Mouse (Mus musculus): ENCODE measurements around the gene Rhbdd3.

The Rhbdd3 gene

DNA sequence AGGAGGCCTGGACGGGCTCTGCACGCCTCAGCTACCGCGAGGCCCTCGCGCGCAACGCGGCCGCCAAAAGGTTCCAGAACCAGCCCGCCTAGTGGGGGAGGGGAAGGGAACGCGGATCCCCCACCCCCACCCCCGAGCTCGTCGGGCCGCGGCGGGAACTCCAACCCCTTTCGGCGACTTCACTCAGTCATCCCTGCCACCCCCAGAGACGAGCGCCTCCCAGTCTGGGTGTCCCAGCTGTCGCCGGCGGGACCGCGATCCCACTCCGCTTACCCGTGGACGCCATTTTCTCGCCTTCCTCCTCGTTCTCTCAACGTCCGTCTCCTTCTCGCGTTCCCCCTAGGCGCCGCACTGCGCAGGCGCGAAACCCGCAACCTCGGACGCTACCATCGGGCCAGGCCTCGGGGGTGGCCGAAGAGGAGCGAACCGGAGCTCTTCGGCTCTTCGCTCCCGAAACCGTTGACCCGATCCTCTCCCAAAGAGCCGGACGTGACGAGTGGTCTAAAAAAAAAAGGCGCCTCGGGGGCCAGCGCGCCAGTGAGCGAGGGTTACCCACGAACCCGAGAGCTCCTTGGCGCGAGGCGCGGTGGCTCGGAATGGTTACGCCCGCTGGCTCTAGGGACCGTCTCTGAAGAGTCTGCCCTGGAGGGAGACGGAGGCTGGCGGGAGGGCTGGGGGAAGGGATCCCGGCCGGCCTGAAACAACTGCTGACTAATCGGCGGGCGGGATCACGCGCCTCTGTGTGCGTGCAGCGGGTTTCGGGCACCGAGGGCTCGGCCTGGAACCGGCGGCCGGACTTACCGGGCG lies at the start of gene Rhbdd3, which contains the start of gene Ewsr1:
Rhbdd3 (plus strand) TSS at position 191 of the 807 bp plus-strand sequence.
Ewsr1 (minus strand) TSS at position 531 of the 807 bp plus-strand sequence.
- DNase-seq, result peak; percentile 97

DNA sequence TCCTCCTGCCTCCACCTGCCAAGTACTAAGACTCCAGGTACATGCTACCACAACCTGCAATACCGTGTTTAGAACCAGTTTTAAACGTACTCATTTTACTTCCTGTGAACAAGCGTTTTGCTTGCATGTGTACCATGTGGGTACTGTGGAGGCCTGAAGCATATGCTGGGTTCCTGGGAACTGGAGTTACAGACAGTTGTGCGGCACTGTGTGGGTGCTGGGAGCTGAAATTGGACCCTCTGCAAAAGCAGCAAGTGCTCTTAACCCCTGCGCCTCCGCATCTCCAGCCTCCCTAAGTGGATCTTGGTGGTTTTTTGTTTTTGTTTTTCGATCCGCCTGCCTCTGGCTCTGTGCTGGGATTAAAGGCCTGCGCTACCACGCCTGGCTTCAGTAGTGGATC lies 47.1 kb upstream of the Rhbdd3 start:
- DNase-seq, result no peak

DNA sequence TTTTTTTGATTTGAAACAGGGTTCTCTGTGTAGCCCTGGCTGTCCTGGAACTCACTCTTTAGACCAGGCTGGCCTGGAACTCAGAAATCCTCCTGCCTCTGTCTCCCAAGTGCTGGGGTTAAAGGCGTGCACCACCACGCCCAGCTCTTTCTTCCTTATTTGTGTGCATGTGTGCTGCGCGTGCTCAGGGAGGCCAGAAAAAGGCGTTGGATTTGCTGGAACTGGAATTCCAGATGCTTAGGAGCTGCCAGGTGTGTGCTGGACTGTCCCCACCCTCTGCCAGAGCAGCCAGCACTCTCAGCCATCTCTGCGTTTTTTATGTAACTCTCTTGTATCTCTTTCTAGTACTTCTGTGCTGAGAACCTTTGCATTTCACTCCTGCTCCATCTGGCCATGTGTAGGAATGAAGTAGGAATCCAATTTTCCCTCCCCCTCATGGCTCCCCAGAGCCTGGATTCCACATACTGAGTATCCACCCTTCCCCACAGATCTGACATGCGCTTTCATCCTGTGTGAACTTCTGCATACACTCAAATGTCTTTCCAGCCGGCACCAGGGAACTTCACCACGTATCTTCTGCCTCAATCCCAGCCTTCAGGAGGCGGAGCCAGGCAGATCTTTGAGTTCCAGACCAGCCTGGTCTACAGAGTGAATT lies 46.4 kb upstream of the Rhbdd3 start:
- no peak for DNase-seq

DNA sequence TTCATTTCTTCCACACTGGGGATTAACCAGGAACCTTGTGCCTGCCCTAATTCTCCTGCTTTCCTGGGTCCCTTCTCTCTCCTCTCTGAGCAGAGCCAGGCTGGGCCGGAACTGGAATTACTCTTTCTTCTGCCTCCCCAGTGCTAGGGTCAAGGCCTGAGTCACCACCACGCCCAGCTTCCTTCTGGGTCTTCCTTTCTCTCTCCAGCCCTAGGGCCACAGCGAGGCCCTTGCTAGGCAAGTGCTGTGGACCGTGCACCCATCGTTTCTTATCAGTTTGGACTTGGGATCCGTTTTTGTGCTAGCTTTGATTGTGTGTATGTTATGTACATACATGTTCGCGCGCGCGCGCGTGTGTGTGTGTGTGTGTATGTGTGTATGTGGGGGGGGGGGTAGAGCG lies 44.6 kb upstream of the Rhbdd3 start:
- no peak for DNase-seq

DNA sequence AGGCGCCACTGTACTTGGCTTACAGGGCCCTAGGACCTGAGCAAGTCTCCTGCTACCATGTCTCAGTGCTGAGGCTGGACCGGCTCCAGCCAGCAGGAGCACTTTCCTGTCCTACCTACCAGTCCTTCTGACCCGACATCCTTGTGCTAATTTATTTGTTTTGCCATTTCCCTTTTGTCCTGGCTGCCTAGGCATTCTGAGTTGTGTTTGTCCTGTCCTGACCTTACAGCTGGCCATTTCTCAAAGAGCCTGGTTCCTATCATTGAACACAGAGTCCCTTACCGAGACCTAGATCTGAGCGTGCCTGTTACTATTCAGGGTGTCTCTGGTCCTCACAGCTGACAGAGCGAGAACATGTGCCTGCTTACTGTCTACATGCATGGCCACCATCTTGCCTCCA lies 43.9 kb upstream of the Rhbdd3 start:
- DNase-seq, result no peak

DNA sequence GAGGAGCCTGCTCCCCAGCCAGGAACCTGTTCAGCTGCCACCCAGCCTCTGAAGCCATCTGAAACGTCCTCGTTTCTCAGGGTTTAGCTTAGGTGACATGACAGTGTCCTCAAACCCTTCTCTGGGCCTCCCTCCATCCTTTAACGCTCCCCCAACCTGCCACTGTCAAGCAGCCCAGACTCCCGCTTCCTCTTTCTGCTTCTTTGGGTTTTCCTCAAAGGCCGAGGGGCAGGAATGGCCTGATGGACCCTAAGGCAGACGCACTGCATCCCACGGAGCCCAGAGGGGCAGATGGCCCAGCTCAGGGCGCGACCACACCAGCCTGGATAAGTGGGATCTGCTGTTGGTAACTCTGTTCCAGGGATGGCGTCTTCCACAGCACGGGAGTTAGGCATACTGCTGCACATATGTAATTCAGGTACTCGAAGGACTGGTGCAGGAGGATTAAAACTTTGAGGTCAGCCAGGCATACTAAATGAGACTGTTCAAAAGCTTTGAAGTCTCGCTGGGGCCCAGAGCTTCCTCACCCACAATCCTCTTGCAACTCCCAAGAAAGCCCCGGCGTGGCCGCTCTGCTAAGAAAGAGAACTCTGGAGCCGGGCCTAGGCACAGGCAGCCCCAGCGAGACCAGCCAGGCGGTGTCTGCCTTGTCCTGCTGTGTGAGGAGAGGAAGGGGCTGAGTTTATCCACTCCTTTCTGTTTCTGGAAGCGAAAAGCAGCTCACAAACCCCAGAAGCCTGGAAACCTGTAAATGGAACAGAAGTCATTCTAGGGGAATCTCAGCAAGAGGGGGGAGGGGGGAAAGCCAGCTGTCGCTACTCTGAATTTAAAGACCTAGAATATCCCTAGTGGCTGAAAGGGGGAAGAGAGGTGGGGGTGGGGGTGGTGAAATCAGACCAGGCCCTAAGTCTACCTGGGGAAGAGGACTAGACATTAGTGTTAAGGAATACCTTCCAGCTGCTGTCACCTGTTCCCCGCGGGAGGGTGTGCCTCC lies 42.5 kb upstream of the Rhbdd3 start:
- no peak for DNase-seq

DNA sequence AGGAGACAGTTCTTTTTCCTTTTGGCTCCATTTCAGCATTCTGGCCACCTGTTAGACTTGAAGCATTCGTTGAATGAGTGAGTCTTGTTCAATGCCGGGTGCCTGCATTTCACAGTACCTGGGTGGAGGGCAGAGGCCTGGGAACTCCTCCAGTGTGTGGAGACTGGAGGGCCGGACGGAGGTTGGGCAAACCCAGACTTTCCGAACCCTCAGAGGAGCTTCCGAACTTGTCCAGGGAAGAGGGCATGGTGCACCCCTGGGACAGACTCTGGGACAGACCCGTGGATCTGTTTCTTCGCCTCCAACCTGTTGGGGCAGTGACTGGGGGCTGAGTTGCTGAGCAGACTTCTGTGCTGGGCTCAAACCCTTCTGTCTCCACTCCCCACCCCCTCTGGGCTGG lies 41.7 kb upstream of the Rhbdd3 start:
- no peak for DNase-seq

DNA sequence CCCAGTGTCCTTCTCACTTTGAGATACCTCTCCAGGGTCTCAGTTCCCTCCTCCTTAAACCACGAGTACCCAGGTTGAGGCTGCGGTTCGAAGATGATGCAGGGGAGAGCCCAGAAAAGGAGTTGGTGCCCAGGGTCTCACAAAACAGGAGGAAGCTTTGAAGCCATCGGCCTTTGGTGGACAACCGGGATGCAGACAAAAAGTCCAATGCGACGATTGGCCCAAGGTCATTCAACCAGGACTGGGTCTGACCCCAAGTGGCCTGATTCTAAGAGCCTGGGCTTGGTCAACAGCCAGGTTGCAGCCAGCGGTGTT lies 41.2 kb upstream of the Rhbdd3 start:
- DNase-seq, result no peak

DNA sequence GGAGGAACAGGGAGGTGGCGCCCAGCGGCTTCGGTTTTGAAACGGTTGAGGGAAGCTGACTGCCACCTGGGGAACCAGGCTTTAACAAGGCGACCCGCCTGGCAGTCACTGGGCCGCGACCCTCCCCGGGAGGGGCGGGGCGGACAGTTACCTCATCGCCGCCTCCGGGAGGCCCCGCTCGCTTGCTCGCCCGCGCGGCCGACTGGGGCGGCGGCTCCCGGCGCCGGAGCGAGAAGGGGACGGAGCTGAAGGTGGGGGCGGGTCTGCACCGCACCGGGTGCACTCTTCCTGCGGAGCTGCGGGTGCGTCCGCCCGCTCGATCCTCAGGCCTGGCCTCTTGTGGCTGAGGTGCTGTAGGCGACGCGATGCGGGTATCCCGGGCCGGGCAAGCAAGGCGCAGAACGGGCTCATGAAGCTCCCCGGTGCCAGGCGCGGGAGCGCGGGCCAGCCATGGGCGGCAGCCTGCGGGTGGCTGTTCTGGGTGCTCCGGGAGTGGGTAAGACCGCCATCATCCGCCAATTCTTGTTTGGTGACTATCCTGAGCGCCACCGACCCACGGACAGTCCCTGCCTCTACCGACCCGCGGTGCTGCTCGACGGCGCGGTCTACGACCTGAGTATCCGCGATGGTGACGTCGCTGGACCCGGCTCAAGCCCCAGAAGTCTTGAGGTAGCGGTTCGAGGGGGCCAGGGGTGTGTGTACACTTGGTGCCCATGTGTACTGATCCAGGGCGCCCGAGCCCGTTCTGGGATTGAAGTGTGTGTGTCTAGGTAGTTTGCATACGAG lies 40.7 kb upstream of the Rhbdd3 start, which contains the start of gene Rasl10a:
Rasl10a (plus strand) TSS at position 273 of the 786 bp plus-strand sequence.
- peak; percentile 51 for DNase-seq

DNA sequence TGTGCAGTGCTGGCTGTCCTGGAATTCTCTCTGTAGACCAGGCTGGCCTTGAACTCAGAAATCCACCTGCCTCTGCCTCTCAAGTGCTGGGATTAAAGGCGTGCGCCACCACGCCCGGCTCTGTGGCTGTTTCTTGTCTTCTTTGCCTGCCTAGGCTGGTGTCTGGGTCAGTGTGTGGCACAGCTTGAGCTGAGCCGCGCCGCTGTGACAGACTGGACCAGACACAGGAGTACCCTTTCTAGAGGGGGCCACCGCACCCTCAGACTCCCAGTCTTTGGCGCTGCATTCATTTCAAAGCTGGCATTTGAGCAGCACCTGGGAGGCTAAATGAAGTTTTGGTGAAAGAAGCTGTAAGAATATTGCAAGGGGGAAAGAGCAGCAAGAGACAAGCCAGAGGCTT lies 39.9 kb upstream of the Rhbdd3 start:
- DNase-seq, result no peak

DNA sequence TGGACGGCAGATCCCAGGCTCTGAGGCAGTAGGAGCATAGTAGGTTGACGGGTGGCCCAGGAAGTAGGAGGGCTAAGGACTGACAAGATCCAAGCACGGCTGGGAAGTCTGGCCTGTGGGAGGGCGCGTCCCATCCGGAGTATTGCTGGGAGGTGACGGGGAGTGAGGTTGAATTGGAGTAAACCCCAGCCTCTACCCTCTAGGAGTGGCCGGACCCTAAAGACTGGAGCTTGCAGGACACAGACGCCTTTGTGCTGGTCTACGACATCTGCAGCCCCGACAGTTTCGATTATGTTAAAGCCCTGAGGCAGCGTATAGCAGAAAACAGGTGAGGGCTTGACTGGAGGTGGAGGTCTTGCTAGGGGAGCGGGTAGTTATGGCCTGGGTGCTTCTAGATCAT lies 39.5 kb upstream of the Rhbdd3 start:
- no peak for DNase-seq

DNA sequence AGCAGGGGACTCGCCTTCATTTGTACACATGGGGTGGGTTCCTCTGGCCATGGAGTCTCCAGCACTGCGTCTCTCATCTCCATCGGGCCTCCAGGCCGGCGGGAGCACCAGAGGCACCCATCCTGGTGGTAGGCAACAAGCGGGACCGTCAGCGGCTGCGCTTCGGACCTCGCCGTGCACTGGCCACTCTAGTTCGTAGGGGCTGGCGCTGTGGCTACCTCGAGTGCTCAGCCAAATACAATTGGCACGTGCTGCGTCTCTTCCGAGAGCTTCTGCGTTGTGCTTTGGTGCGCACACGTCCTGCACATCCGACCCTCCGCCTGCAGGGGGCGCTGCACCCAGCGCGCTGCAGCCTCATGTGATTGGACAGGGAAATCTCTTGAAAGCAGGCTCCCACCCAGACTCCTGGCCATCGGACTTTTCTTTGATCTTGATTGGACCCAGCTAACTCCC lies 39.0 kb upstream of the Rhbdd3 start:
- DNase-seq, result peak; percentile 35

DNA sequence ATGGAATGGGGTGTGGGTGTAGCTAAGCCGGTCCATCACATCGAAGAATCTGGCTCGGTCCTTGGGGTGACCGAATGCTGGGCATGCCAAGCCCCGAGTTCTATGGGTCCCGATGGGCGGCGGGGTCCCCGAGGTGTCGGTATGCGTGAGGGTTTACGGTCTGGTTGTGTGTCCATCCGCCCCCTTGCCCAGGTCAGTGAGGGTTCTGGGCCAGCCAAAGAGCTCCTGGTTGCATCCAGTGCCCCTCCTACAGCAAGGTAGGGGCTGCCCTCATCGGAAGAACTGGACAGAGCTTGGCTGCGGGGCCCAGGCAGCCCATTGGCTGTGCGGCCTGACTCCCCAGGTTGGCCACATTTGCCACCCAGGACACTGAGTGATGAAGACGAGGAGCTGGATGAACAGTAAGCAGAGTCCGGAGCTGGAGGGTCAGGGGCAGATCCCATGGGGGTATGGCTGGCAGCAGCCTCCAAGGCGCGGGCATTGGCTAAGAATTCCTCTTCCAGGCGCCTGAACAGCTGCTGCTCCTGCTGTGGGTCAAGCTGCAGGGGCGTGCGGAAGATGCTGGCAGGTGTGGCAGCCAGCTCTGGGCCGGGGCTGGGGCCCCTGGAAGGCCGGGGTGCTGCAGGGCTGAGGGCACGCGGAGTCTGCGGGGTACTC lies 37.8 kb upstream of the Rhbdd3 start:
- no peak for DNase-seq

DNA sequence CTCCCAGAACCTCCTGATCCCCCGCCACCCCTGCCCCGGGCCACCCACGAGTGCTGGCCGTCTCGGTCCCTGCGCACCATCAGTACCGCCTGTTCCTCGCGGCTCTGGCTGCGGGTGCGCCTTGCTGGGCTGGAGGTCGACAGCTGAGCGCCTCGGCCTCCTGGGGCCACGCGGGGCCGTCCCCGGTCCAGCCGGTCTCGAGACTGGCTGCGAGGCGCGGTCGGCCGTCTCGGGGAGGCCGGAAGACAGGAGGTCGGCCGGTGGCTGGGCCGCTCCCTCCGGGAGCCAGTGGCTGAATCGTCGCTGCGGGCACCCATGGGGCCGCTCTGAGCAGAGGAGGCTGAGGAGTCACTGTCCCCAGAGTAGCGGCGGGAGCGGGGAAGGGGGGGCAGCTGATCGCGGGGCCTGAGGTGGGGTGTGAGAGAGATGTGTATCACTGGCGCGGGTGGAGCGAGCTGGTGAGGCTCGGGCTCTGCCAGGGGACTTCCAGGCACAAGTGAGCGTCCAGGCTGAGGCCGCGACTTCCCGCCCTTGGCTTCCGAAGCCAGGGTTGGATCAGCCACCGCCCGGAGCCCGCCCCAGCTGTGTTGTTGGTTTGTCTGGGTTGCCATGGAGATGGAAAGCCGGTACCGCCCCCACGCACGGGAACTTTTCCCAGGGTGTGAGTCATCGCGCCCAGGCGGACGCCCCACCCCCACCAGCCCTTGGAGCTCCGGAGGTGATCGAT lies 37.1 kb upstream of the Rhbdd3 start:
- peak; percentile 95 for DNase-seq

DNA sequence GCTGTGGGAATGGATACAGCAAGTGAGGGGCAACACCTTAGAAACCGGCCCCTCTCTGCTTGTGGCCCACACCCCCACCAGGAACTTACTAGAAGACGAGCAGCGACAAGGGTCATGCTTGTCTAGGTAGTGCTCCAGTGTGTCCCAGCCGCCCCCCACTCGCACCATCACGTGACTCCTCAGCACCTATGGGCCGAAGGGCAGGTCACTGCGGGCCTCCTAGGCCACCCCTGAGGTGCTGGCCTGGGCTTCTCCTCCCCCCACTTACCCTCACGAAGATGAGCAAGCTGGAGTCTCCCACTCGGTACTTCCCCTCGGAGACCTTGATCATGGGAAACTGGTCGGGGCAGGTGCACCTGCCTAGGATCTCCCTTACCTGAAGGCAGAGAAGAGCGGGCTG lies 36.4 kb upstream of the Rhbdd3 start:
- DNase-seq, result no peak

DNA sequence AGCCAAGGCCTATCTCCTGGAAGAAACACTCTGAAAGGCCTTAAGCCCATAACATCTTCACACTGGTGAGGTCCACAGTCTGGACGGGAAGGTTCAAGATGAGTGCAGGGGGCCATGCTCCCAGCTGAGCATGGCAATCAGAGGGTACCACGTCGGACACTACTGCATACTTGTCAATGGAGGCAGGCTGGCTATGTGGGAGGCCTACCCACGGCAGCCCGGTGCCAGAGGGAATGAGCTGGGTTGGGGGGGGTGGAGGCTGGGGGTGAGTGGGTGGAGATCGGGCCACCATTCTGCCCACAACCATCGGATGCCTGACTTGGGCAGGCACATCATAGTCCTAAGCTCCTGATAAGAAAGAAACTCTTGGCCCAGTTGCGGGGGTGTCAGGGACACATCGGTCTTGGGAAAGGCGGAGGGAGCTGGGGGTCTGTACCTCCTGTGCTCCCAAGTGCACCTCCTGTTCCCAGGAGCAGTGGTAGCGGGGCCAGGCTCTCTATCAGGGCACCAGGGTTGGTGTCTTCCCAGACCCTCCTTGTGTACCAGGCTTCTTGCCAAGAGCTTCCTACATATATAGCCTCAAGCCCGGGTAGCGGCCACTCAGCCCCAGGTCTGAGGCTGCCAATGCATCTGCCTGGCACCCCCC lies 35.7 kb upstream of the Rhbdd3 start:
- DNase-seq, result no peak

DNA sequence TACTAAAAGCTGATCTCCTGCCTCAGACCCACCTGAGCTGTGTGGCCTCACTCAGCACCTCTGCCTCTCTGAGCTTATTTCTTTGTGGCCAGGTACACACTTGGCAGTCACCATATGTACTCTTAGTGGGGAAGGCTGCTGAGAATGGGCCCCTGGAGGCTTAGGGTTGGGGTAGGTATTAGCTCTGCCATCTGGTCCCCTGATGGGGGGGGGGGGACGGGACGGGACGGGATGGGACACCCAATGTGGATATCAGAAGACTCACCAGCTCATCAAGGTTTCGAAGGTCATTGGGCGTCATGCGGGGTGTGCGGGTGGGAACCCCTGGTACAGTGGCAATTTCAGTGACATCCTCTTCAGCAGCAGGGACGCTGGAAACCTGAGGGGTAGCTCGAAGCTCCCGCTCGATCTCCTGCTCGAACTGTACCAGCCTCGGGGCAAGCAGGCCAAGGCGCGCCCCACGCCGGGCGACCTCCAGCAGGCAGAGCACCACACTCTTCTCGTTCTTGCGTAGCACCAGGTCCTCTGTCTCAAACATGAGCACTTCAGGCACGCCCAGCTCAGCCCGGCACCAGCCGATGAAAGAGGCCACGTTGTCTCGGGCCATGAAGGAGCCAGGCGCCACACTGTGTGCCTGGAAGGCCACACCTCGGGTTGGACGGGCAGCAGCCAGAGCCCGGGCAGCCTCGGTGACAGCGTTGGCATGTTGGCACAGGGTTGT lies 35.0 kb upstream of the Rhbdd3 start:
- no peak for DNase-seq

DNA sequence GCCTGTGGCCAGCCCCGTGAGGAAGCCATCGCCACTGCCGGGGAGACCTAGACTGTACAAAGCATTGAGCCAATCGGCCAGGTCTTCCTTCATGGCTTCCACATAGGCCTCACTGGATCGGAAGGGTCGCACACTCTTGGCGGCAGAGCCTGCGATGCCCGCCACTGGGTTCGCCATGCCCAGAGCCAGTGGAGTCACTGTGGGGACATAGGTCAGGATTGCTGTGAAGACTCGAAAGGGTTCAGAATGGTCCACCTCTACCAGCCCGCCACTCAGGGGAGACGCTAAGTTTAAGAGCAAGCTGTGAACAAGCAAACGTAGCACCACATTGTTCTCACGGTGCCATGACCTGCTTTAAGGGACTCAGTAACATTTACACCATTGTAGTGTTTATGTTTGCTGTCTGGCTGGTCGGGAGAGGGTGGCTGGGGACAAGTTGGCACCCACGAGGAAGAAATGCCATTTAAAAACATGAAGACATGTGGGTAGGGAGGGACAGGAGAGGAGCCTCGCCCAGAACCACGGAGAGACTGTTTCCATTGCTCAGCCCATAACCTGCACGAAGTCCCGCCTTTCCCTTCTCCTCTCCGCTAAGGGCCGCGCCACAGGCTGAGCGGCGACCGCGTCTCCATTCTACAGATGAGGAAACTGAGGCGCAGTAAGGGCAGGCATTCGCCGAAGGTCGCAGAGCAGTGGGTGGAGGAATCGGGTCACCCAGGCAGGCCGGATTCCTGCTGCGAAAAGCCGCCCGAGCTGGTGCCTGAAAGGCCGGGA lies 34.3 kb upstream of the Rhbdd3 start:
- no peak for DNase-seq

Data from lung, postnatal 14 days (tissue).